Mouse (Mus musculus): ENCODE results near the gene Mogat2.

The Mogat2 gene

DNA sequence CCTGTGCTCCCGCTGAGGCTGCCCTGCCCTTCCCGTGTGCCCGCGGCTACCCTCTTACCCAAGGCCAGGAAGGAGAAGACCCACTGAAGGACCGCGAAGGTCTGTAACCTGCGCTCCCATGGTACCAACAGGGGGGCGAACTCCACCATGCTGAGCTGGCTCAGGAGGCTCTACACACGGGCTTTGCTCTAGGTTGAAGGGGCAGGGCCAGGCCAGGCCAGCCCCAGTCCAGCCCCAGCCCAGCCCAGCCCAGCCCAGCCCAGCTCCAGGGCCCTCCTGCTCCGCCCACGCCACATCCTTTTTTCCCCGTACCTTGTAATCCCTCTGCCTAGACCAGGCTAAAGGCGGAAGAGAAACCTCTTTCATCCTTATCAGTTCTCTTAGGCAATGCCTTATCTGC, at the start of gene Mogat2:
Gene Mogat2, minus strand, starts transcription at position 203 of the 400 bp plus-strand sequence.
- no peak for DNase-seq (ENCODE audit: low spot score)

- DNase-seq (ENCODE audit: low spot score): no peak
These were observed 48.9 kb upstream of the Mogat2 start for GRCm38 (mm10) chr7:99287287-99287686.

GRCm38 (mm10) chr7:99279586-99279985, 41.2 kb upstream of the Mogat2 start:
- no peak for DNase-seq (ENCODE audit: low spot score)

DNA sequence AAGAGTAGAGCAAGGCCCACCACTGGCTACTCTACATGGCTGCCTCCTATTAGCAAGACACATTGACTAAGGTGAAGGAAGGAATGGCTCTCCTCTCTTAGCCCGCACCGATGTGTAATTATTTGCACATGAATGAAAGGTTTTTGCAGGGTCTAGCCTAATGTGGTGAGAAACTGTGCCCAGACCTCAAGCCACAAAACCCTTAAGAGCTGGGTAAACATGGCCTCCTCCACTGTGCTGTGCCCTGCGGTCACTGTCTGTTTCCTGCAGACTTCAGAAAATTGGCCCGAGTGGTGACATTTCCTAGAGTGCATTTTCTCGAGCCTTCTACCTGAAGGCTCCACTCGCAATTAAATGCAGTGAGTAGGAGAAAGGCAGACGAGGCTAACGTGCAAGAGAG, 39.9 kb upstream of the Mogat2 start:
- DNase-seq (ENCODE audit: low spot score): no peak

DNA sequence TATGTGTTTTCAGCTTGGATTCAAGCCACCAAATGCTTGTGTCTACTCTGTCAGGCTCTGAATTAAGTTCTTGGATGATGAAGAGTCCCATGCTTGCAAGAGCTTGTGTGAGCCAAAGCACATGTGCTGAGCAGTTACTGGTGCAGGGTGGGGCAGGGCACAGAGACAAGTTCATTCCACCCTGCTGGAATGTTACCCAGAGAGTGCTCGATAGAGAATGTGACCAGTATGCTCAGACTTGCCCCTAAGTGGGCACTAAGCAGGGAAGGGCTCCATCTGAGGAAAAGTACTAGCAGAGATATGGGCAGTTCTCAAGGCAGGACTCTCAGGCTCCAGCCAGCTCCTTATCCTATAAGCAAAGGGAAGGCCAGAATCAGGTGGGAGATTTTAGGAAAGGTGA, 38.3 kb upstream of the Mogat2 start:
- DNase-seq (ENCODE audit: low spot score): no peak

DNA sequence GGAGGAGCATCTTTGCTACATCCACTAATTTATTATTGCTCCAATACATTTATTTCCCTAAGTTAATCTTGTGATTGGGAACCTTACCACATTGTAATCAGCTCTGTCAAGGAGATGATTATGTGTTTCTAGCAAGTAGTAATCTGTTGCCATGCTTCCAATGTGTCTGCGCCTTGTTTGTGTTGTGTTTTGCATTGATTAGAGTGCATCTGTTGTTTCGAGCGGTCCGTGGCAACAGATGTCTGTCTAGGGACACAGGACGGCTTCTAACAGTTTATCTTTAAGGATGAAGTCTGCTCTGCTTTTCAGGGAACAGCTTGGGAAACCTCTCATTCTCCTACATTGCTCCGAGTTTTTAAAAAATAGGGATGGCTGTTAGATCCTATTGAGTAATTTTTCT, 36.7 kb upstream of the Mogat2 start:
- DNase-seq (ENCODE audit: low spot score): no peak

- DNase-seq (ENCODE audit: low spot score): no peak
These were observed 33.2 kb upstream of the Mogat2 start for GRCm38 (mm10) chr7:99271630-99272029.

DNA sequence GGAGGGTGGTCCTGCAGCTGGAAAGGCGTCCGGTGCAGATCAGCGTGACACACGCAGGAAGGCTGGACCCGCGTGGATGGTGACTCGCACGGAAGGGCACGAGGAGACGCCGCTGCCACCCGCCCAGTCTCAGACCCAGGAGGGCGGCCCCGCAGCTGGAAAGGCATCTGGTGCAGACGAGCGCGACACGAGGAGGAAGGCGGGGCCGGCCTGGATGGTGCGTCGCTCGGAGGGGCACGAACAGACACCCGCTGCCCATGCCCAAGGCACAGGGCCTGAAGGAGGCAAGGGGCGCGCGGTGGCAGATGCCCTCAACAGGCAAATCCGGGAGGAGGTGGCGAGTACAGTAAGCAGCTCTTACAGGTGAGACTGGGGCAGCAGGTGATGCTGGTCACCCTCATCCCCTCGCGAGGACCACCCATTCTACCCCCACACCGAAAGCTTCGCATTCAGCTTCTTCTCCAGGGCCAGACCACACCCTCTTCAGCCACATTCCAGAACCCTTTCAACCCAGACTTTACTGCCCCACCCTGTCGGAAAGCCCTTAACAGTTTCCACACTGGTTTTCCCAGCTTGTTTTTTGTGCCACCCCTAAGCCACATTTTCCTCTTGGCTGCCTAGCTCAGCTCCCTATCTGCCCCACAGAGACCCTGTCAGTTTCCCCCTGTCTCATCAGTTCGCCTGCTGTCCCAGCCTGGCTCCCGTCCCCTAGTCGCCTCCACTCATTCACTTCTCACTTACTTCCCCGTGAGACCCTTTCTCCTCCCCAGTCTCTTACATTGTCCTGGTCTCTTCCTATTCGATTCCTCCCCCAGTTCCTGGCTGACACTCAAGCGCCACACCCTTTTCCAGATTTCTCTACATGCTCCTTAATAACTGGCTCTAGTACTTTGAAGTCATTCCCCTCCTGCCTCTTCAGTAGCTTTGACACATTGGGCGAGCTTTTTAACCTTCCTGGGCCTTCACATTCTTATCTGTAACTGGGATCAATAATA, 30.8 kb upstream of the Mogat2 start:
- no peak for DNase-seq (ENCODE audit: low spot score)

DNA sequence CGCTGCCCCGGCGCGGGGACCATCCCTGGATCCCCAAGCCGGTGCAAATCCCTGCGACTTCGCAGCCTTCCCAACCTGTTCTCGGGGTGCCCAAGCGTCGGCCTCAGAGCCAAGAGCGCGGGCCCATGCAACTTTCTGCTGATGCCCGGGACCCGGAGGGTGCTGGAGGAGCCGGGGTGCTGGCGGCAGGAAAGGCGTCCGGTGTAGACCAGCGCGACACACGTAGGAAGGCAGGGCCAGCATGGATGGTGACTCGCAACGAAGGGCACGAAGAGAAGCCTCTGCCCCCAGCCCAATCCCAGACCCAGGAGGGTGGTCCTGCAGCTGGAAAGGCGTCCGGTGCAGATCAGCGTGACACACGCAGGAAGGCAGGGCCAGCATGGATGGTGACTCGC, 30.1 kb upstream of the Mogat2 start:
- no peak for DNase-seq (ENCODE audit: low spot score)

GRCm38 (mm10) chr7:99267897-99268505, 29.6 kb upstream of the Mogat2 start:
- no peak for DNase-seq (ENCODE audit: low spot score)

DNA sequence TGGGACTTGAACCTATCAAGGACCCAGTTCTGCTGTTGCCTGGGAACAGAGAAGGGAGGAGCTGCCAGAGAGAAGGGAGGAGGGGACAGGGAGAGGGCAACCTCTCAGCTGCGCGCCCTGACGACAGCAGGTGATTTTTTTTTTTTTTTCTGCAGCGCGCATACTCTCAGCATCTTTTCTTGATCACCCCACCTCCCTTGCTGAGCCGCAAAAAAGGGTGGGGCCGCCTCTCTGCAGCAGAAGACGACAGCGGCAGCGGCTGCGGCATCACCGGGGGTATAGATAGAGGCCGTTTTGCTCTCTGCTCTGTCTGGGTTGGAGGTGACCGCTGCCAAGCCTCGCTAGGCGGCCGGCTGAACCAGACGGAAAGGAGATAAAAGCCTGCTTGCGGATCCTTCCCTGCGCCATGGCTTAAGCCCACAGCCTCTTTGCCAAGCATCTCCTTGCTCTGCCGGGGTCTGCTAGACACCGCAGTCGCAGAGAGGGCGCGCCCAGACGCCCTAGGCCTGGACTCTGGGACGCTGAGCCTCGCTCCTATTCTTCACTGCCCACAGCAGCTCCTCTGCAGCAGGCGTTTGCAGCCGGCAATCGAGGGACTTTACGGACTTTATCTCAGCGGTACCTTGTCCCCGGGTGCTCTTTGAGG, 29.0 kb upstream of the Mogat2 start, which contains the start of gene Map6:
Gene Map6, plus strand, starts transcription at position 197 of the 646 bp plus-strand sequence.
- no peak for DNase-seq (ENCODE audit: low spot score)

DNA sequence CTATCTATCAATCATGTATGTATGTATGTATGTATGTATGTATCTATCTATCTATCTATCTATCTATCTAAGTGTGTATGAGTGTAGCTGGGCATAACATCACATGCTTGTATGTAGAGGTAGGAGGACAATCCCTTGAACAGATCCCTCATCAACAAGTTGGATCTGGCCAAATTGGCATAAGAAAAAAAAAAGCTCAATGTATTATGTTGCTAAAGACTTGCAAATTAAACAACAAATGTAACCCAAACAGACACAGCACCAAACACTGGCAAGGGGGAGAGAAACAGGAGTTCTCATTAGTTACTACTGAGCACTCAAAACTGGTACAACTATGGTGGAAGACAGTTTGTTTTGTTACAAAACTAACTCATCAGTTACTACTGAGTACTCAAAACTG, 26.2 kb upstream of the Mogat2 start:
- no peak for DNase-seq (ENCODE audit: low spot score)

DNA sequence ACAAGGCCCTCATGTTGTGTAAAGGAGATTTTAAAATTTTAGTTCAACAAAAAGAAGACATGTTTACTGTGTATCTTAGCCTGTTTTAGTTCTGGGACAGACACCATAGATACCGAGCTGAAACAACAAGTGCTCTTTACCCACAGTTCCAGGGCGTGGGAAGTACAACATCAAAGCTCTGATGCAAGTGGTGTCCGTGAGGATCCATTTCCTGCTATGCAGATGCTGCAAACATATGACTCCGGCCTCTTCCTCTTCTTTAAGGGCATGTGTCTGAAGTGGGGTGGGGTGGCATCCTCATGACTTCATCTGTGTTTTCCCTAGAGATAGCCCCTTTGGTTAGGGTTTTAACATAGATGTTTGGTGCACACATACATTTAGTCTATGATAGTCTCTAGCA, 25.1 kb upstream of the Mogat2 start:
- DNase-seq (ENCODE audit: low spot score): no peak

DNA sequence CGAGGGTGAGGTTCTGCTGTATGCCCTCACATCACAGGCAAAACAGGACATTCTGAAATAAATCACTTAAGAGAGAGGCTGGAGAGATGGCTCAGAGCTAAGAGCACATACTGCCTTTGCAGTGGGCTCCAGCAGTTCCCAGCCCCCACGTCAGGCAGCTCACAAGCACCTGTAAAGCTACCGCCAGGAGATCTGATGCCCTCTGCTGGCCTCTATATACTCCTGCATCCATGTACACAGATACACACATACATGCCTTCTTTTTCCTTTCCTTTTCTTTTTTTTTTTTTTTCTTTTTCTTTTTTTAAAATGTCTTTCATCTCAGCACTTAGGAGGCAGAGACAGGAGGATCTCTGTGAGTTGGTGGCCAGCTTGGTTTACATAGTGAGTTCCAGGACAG, 23.5 kb upstream of the Mogat2 start:
- DNase-seq (ENCODE audit: low spot score): no peak

DNA sequence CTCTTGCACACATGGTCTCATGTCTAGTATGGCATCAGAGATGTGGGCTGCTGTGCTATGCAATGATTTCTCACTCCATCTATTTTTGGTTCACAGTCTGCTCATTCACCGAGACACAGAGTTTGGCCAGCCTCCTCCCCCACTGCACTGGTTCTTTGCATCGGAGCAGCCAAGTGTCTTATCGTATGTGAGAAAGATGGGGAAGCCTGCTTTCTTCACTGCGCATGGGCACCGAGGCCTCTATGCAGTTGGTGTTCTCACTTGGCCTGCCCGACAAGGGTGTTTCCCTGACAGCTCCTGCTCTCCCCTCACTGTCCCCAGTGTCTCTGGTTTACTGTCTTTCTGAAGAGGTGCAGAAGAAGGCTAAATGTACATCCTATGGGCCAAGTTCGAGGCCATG, 16.6 kb upstream of the Mogat2 start:
- DNase-seq (ENCODE audit: low spot score): no peak

DNA sequence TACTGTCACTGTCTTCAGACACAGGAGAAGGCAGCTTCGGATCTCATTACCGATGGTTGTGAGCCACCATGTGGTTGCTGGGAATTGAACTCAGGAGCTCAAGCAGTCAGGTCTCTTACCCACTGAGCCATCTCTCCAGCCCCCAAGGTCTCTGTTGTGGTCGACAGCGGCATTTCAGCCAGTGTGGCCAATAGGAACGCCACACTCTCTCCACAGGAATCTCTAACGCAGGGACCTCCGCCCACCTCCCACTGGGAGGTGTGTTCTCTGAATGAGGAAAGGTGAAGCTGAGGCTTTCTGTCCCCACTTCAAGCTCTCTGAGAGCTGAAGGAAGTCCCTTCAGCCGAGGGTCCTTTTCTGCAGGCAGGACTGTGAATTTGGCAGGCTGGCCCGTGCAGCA, 12.0 kb upstream of the Mogat2 start:
- no peak for DNase-seq (ENCODE audit: low spot score)

DNA sequence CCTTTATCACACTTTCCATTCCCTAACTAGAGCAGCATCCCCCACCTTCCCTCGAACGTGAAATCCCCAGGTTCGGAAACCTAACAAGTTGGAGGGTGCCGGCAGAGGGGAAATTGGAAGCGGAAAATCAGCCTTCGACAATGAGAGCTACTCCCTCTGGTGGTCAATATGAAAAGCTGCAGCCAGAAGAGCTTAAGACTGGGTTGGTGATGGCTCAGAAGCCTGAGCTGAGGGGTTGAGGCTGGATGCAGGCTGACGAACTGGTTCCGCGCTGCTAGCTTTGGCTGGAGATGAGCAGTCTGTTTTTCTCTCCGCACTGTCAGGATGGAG, 11.1 kb upstream of the Mogat2 start:
- no peak for DNase-seq (ENCODE audit: low spot score)

DNA sequence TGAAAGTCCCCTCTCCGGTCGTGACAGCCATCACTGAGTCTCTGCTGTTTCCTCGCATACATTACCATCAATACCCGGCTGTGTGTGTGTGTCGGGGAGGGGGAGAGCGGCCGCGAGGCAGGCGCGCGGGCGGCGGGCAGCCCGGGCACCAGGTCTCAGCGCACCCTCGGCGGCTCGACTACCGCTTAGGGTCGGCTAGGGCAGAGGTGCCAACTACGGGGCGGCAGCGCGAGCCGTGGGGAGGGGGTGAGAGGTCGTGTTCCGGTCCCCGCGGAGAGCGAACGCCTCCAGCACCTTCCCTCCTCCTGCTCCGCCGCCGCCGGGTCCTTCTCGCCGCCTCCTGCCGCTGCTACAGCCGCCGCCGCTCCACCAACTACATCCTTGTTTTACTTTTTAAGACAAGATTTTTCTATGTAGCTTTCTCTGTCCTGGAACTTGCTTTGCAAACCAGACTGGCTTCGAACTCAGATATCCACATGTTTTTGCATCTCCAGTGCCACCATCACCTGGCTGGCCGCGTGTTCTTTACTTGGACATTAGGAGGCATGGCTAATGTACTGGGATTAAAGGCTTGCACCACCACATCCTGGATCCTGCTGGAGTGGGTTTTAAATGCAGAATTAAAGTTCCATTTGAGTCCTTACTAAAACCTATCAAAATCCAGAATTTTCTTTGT, 10.6 kb upstream of the Mogat2 start:
- DNase-seq (ENCODE audit: low spot score): no peak

DNA sequence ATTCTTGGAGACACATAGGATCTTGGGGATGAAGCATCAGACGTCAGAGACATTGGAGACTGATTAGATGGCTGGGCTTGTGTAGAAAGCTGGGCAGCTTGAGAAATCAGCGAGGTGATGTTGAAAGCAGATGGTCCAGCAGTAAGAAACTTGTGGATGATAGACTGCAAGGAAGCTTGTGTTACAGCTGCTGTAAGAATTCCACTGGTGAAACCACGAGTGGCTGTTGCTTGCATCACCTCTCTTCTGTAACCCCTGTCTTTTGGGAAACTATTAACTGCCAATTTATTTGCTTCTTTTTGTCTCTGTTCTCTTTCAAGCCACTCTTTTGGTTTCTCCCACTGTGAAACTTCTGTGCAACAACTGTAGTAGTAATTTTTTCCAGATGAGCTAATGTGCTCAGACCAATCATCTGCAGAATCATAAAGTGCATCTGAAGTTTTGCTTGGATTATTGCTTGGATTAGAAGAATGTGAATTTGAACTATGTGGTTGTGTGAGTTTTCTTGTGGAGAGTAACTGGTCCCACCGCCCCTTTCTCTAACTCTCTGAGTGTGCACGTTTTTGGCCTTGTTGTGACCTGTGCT, 9.8 kb upstream of the Mogat2 start:
- DNase-seq (ENCODE audit: low spot score): no peak

DNA sequence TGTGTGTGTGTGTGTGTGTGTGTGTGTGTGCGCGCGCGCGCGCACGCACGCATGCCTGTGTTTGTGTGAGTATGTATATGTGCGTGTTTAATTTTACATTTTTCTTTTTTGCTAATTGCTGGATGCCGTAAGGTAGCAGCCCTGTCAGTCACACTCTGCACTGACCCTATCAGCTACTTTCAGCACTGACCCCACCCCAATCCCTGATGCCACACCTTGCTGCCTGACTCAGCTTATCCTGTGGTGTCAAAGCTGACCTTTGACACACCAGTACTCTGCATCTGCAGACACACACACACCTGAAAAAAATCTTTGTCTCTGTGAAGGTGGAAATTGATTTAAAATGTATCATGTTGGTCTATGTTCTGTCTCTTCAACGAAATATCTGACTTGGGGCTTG, 3.7 kb upstream of the Mogat2 start:
- no peak for DNase-seq (ENCODE audit: low spot score)

- no peak for DNase-seq (ENCODE audit: low spot score)
These were observed 1.3 kb downstream of the Mogat2 start for GRCm38 (mm10) chr7:99236888-99237660.
